Mouse (Mus musculus) spleen, embryonic (tissue): Measurements from ENCODE around the gene Atp7a.
"Not testable (repeated sequence)": the region's sequence is repeated elsewhere in the genome, so short reads cannot be mapped to it uniquely, and the experiment has no call there.

ENCODE experiments used
- CTCF ChIA-PET: fragments of 350-600 bp; sonication (Branson Sonifier 250); formaldehyde crosslinking; loops from one replicate; lab custom pipeline; 2022; lab: Charles Lee

The Atp7a gene

DNA sequence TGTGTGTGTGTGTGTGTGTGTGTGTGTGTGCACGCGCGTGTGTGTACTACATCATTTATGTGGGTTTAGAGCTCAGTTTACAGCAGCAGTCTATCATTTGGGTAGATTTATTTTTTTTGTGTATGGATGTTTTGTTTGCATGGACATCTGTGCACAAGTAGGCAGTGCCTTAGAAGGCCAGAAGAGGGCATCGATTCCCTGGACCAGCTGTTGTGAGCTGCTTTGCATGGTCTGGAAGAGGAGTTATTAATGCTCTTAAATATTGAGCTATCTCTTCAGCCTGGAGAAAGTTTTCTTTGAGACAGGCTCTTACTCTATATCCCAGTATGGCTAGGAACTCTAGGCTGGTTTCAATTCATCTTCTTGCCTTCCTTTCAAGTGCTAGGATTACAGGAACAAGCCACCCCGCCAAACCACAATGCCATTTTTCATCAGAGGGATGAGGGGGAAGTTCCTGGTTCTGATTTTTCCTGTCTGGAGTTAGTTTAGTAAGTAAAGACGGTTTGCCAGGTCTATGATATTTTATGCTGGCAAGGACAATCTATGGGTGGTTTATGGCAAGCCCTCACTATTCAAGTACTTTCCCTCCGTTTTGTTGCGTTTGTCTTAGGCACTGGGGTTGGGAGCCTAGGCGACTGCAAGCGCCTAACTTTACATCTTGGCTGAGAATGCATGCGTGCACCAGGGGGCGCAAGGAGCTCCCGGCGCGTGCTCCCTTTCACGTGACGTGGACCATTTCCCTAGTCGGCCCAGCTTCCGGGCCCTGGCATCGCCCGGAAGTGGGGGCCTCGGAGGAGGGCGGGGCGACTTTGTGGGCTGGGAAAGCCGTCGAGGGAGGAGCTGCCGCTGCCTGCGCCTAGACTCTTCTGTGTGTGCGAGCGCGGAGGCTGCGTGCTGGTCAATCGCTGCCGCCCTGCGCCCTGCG is at the start of gene Atp7a:
Gene Atp7a, plus strand, starts transcription at position 859 of the 925 bp plus-strand sequence.
- CTCF ChIA-PET = interaction anchor here (0.5 to 0.7 kb wide), 3 partner anchors 12 to 146 kb away, joined by 3 to 8 read pairs (median 3); no protein-coding TSS in a partner anchor

DNA sequence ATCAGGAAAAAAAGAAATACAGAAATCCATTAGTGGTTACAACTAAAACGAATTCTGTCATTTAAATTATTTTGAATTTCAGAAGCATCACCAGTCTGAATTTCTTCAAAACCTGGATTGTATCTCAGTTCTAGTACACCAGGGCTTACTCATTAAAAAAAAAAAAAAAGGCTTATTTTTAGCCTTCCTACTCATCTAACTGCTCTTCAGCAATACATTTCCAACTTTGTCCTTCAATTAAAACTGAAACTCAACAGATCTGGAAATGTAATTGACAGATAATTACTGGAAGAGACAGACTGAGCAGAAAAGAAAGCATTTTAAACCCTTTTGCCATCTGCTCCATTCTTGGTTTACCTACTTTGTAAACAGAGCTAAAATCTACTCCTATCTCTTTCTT is 25.5 kb upstream of the Atp7a start:
- CTCF ChIA-PET = interaction anchor here (0.7 kb wide), 1 partner anchor 26 kb away, joined by 9 read pairs; no protein-coding TSS in a partner anchor

DNA sequence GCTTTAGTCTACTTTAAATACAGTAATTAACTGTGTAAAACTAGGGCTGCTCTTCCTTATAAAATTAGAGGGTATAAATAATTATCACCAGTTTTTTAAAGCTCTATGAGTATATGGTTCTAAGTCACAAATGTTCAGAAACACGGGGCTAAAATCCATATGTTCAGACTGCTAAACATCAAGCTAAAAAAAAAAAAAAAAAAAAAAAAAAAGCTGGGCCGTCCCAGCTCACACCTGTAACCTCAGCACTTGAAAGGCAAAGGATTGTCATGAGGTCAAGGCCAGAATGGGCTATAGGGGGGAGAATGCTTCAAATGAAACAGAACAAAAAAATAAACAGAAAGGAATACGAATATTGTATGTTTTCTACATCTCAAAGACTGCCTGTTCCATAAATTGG is 16.3 kb upstream of the Atp7a start:
- CTCF ChIA-PET = no interaction called here

DNA sequence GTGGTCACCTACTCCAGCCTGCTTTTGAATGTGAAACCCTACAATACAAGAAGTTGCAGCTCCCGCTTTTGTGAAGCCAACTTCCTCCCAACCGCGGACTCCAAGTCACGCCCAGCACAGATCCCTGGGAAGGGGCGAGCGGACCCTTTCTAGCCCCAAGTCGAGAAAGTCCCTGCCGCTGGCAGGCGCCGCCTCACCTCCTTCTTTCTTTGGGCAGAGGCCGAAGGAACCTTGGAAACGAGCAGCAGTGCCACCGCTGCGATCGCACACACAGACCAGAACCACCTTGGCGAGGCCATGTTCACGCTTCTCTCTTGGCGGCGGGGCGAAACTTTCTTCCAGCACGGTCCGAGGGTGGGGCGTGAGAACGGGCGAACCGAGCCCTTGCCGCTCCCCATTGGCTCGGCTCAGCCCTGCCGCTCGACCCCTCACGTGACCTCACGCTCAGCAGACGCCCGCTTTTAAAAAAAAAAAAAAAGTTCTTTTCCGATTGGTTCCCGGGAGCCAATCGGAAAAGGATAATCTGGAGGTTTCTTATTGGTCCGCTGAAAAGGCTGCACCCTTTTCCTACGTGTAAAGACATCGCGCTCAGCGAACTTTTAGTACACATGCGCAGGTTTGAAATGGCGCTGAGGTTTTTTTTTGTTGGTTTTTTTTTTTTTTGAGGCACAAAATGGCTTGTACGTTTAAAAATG is 15.5 kb upstream of the Atp7a start, which contains the start of gene Magt1:
Gene Magt1, minus strand, starts transcription at position 442 of the 695 bp plus-strand sequence.
- CTCF ChIA-PET = interaction anchor here (0.6 kb wide), 1 partner anchor 175 kb away, joined by 3 read pairs; the partner anchor contains the start of gene Pgk1

DNA sequence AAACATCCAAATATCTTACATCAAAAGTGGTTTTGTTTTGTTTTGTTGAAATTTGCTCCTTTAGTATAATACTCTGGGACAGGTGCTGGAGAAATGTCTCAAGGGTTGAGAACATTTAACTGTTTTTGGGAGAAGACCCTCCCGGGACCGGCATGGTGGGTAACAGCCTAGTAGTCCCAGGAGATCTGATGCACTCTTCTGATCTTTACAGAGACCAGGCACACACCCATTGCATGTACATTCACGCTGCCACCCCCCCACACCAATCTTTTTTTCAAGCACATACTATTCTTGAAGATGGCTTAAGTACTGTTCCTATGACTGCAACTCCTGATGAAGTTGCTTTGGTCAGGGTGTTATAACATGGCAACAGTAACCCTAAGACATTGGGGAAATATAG is 14.5 kb upstream of the Atp7a start:
- CTCF ChIA-PET = interaction anchor here (0.6 kb wide), 1 partner anchor 174 kb away, joined by 3 read pairs; the partner anchor contains the start of gene Pgk1

DNA sequence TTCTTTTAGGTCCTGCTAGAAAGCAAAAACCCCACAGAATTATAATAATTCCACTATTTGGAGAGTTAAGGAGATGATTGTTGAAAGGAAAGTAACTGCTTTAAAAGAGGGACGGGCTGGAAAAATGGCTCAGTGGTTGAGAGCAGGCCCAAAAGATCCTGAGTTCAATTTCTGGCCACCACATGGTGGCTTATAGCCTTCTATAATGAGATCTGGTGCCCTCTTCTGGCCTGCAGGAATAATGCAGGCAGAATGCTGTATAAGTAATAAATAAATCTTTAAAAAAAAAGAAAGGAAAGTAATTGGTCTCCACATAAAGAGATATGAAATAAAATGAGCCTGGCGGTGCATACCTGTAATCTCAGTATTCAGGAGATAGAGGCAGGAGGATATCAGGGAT is 13.9 kb upstream of the Atp7a start:
- CTCF ChIA-PET = no interaction called here

DNA sequence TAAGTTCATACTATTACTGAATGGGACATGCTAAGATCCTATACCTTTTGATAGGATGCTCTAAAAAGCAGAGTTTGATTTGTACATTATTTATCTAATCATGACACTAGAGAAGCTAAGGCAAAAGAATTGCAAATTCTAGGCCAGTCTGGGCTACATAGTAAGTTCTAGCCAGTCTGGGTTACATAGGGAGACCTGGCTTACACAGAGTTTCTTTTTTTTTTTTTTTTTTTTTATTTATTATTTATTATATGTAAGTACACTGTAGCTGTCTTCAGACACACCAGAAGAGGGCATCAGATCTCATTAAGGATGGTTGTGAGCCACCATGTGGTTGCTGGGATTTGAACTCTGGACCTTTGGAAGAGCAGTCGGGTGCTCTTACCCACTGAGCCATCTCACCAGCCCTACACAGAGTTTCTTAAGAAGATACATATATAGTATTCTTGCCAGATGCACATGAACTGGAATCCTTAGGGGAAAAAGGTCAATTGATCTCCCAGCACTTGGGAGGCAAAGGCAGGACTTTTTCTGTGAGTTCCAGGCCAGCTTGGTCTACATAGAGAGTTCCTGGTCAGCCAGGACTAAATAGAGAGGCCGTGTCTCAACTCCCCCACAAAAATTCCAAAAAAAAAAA is 12.2 kb upstream of the Atp7a start:
- CTCF ChIA-PET = interaction anchor here (0.6 kb wide), 1 partner anchor 12 kb away, joined by 3 read pairs; the partner anchor contains the start of gene Atp7a

DNA sequence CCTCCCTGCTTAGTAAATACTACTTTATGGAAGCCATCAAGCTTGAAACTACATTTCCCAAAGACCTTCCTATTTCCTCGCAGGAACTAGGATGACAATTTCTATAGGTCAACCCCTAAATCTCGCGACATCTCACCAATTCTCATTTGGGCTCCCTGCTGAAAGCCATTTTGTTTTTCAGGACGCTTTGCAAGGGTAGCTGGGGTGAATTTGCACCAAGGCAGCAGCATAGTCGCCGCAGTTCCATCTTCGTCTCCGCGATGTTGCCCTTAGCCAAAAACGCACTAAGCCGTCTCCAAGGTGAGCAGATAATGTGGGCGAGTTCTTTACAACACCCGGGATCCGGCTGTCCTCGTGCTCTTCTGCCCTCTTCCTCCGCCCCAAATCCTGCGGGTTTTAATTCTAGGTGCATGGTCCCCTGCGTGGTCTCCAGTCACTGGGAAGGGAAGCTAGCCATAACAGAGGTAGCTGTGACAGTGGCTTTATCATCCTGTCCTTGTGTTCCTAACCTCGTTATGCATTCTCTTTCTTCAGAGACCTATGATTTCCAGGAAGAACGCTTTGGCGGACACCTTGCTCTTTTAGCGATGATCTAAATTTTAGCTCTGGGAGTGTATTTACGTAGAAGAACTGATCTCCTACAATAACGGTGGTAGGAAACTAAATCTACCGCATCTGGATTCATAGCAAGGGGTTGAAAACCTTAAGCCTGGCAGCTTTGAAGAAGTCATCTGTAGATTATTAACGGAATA is 11.3 kb upstream of the Atp7a start, which contains the start of gene Cox7b:
Gene Cox7b, plus strand, starts transcription at position 130 of the 752 bp plus-strand sequence.
- CTCF ChIA-PET = no interaction called here

DNA sequence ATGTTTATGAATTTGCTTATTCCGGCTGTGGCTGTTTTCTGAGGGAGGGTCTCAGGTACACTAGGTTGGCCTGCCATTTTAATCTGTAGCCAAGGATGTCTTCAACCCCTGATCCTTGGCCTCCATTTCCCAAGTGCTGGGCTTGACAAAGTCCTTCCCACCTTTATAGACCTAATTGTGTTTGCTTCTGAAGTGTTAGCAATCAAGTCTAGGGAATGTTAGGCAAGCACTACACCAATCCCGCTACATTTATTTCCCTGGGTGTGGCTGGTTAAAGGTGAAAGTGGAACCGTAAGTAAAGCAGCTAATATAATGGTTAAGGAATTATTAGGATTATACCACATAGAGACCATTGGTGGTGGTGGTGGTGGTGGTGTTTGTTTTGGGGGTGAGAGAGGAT is 10.0 kb upstream of the Atp7a start:
- CTCF ChIA-PET = interaction anchor here (0.7 kb wide), 1 partner anchor 88 kb away, joined by 4 read pairs; no protein-coding TSS in a partner anchor

DNA sequence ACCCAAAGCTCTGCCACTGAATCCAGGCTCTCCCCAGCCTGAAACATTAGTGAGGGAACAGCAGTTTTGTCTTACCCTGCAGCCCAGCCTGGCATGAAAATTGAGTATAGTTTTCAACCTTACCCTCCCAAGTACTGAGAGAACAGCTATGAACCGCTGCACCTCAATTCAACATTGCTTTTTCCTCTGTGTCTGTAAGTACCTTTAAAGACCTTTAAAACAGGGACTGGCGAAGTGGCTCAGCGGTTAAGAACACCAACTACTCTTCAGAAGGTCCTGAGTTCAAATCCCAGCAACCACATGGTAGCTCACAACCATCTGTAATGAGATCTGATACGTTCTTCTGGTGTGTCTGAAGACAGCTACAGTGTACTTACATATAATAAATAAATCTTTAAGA is 9.6 kb upstream of the Atp7a start:
- CTCF ChIA-PET = no interaction called here

DNA sequence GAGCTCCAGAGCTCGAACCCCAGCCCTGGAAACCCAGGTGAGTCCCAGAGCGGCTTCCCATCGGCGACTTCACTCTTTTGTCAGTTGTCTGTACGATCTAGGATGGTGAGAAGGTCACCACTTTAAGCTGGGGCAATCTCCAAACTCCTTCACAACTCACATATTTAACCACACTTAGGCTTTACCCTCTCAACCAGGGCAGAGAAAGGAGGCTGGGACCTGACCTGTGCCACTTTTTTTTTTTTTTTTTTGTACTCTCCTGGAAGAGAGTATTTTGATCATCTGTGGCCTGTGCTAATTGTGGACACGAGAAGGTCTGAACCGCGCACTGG is 233 bp downstream of the Atp7a start:
- CTCF ChIA-PET = interaction anchor here (0.5 to 0.7 kb wide), 3 partner anchors 12 to 62 kb away, joined by 3 to 9 read pairs (median 8); no protein-coding TSS in a partner anchor

DNA sequence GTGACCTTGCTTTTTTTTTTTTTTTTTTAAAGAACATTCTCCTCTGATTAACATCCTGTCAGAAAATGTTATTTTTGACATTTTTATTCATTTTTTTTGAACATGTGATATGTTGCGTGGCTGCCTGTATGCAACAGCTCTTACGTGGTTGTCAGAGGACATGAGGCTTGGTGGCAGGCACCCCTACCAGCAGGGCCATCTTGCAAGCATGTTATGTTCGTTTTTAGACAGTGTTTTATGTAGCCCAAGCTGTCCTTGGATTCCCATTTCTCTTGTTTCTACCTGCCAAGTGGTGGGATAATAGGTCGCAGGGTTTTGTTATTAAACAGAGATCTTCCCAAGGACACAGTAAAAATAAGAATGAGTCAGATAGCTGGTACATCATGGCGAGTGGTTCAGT is 3.1 kb downstream of the Atp7a start:
- CTCF ChIA-PET = interaction anchor here (0.5 to 0.7 kb wide), 2 partner anchors 123 to 140 kb away, joined by 5 to 9 read pairs; no protein-coding TSS in a partner anchor

DNA sequence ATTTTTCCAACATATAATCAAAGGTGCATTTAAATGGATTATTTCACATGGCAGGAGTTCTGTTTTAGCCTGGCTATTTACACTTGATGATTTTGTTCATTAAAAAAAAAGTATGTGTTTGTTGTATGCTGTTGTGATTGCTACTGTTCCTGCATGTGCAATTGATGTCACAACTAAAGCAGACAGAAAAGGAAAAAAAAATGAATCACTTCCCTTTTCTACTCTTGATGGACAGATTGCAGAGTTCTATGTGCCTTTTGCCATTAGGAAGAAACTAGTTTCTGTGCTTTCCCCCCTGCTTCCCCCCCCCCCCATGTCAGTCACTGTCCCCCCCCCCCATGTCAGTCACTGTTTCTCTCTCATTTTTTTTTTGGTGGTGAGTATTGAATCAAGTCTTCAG is 4.0 kb downstream of the Atp7a start:
- CTCF ChIA-PET = no interaction called here

DNA sequence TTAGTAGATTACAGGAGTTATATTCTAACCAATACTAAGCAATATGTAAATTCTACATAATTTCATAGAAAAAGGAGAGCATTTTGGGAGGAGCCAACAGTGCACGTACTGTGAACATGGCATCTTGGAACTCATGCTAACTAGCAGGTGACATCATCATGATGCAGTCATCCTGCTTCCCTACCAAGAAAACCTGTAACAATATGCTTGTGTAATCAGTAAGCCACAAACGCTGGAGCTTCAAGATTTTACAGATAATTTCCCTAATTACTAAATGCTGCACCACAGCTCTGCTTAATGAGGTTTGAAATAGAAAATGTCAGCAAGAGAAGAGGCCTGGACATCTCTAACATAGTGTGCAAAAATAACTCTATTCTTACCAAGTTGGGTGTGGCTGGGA is 8.7 kb downstream of the Atp7a start:
- CTCF ChIA-PET = no interaction called here

DNA sequence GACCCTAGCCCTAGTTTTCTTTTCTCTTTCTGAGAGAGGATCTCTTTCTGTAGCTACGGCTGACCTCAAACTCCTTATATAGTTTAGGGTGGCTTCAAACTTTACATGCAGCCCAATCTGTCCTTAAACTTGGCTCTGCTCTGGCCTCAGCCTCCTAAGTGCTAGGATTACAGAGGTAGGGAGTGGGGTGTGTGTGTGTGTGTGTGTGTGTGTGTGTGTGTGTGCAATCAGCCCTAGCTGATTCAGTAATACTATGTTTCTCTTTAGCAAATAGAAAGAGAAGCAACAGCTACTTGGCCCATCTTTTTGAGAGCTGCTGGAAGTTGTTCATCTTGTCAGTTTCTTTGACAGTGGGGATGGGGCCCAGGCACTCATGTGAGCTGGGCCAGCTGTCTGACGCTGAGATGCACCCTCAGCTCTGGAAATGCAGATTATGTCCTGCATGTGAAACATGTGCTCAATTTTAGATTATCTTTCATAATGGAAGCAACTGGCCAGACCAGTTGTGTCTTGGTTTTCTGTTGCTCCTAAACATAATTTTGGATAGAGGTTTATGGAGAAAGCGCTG is 10.2 kb downstream of the Atp7a start:
- CTCF ChIA-PET = no interaction called here

DNA sequence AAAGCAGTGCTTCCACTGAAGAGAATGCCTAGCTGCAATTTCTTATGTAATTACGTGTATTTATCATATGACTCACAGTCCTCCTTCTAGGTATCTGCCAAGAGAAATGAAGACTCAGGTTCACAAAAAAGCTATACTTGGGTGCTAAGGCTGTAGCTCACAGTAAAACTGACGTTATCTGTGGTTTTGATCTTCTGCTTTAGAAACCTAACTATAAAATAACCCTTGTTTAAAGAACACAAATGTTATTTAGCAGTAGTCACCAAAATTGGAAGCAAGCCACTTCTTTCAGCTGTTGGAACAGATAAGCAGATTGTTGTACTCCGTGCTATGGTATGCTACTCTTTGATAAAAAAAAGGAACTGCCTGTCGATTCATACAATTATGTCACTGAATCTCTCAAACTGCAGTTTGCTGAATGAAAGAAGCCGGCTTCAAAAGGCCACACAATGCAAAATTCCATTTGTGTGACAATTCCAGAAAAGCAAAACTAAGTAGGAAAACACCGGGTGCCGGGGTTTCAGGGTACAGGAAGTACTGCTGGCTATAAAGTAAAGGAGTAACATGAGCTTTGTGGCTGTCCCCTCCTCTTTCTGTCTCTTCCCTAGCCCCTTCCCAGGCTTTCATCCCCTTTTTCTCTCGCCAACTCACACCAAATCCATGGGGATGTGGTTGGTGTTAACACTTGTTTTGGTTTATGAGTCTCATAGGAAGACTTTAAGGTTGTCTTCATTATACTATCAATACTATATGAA is 17.0 kb downstream of the Atp7a start:
- CTCF ChIA-PET = no interaction called here

DNA sequence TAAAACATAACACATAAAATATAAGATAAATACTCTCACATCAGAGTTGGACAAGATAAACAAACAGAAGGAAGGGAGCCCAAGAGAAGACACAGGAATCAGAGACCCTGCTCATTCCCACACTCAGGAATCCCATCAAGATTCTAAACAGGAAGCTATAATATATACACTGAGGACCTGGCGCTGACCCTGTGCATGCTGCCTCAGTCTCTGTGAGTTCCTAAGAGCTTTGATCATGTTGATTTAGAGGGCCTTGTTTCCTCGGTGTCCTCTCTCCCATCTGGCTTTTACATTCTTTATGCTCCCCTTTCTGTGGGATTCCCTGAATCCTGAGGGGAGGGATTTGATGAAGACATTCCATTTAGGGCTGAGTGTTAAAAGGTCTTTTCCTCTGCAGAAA is 18.4 kb downstream of the Atp7a start:
- CTCF ChIA-PET = no interaction called here

DNA sequence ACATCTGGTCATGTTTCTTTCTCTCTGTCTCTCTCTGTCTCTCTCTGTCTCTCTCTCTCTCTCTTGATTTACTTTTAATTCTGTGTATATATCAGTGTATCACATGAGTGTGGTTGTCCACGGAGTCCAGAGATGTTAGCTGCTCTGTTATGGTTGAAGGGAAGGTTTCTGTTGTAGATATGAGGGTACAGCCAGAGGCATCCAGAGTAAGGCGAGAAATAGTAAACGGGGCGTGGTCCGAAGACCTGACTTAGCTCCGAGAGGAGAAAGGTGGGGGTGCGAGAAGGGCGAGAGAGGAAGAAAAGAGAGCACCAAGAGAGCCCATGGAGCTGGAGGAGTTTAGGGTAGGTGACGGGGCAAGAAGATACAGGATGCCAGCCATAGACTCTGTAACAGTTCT is 18.9 kb downstream of the Atp7a start:
- CTCF ChIA-PET = no interaction called here

DNA sequence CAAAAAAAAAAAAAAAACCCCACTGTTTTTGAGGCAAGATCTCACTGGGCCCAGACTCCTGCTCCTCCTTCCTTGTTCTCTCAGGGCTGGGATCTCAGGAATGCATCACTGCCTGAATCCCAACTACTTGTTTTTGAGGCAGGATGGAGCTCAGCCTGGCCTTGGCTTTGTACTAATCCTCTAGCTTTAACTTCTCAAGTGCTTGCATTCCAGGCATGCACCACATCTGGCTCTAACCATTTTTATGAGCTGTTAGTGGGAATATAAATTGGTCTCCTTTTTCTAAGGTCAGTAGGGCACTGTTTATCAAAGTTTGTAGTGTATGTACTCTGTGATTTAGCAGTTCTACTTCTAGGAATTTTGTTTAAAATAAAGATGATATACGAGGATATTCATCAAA is 21.1 kb downstream of the Atp7a start:
- CTCF ChIA-PET = no interaction called here

DNA sequence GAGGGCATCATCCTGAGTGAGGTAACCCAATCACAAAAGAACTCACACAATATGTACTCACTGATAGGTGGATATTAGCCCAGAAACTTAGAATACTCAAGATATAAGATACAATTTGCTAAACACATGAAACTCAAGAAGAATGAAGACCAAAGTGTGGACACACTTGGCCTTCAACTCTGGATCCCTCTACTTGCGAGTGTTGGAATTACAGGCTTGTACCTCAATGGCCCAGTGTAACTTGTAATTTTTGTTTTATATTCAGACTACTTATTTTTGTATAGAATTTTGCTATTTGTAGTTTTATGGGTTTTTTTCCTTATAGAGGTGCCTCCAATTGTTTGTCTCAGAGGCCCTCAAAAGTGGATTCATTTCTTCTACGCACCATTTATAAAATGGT is 50.8 kb downstream of the Atp7a start:
- CTCF ChIA-PET = not testable (repeated sequence)
